Mouse (Mus musculus): ENCODE results near the gene Gba. TPM values are rescaled to one million over a fixed set of nuclear protein-coding genes. Genes with fewer than 3 reads are reported as not detected.

Gene Gba
- polyA plus RNA-seq, 1 experiment from 2014 or later = 32.7 TPM

GRCm38 (mm10) chr3:89243609-89244008, 40.9 kb downstream of the Gba start:
- Histone ChIP-seq H3K9ac (peak overlapping the region; percentile 57; the same call in 1 of the 2 replicates), H3K4me3 (0 out of 2 replicates have a peak overlapping the region, but pooled peaks have one; percentile 3), H3K4me2 (peak overlapping the region; percentile 91), H3K4me1 (peaks cover 38% of the 10 kb centered on the region), H3K27me3 (replicated peaks) (peaks cover 39% of the 10 kb centered on the region), H3K27ac (replicated peaks) (no peak overlapping the region), H3K9me3 (no peaks in the 10 kb centered on the region), H3K36me3 (peaks cover 13% of the 10 kb centered on the region)
- no peak for ATAC-seq (ENCODE audit: extremely low read depth, insufficient number of reproducible peaks, low FRiP score, low TSS enrichment)
- 13% methylated on average over 14 of the region's 14 CpGs for WGBS

- no peak overlapping the region for H3K27ac ChIP-seq (replicated peaks)
- H3K27me3 ChIP-seq (replicated peaks) = peaks cover 32% of the 10 kb centered on the region
- H3K4me2 ChIP-seq = peak overlapping the region; percentile 91
- H3K9ac ChIP-seq = peak overlapping the region; percentile 63
- peaks cover 21% of the 10 kb centered on the region for H3K36me3 ChIP-seq
- ATAC-seq (ENCODE audit: extremely low read depth, insufficient number of reproducible peaks, low FRiP score, low TSS enrichment) = no peak
- H3K9me3 ChIP-seq = no peaks in the 10 kb centered on the region
- 16% methylated on average over 25 of the region's 25 CpGs for WGBS
- H3K4me3 ChIP-seq = peak overlapping the region; percentile 78
- peaks cover 38% of the 10 kb centered on the region for H3K4me1 ChIP-seq
These were observed 41.6 kb downstream of the Gba start for GRCm38 (mm10) chr3:89244158-89244981.

- H3K4me1 ChIP-seq = peaks cover 38% of the 10 kb centered on the region
- peaks cover 30% of the 10 kb centered on the region for H3K27me3 ChIP-seq (replicated peaks)
- 2% methylated on average over 20 of the region's 26 CpGs for WGBS
- peak overlapping the region; percentile 63 for H3K9ac ChIP-seq
- peak overlapping the region; percentile 78 for H3K4me3 ChIP-seq
- no peaks in the 10 kb centered on the region for H3K9me3 ChIP-seq
- peak overlapping the region; percentile 91 for H3K4me2 ChIP-seq
- no peak for ATAC-seq (ENCODE audit: extremely low read depth, insufficient number of reproducible peaks, low FRiP score, low TSS enrichment)
- H3K36me3 ChIP-seq = peaks cover 27% of the 10 kb centered on the region
- no peak overlapping the region for H3K27ac ChIP-seq (replicated peaks)
These were observed 42.4 kb downstream of the Gba start for GRCm38 (mm10) chr3:89244982-89245687.

GRCm38 (mm10) chr3:89245688-89246171, 43.0 kb downstream of the Gba start, which contains the start of gene Krtcap2:
Gene Krtcap2, plus strand, starts transcription at chr3:89245966.
- 6% methylated on average over 20 of the region's 20 CpGs for WGBS
- Histone ChIP-seq H3K9me3 (no peaks in the 10 kb centered on the region), H3K27me3 (replicated peaks) (peaks cover 30% of the 10 kb centered on the region), H3K27ac (replicated peaks) (peak within 1 kb of the TSS; percentile 82), H3K9ac (peak within 1 kb of the TSS; percentile 92), H3K4me1 (peaks cover 41% of the 10 kb centered on the region), H3K36me3 (peaks cover 27% of the 10 kb centered on the region), H3K4me2 (peak within 1 kb of the TSS; percentile 91), H3K4me3 (peak within 1 kb of the TSS; percentile 78)
- 0 out of 2 replicates have a peak, but pooled peaks have one; percentile 9 for ATAC-seq (ENCODE audit: extremely low read depth, insufficient number of reproducible peaks, low FRiP score, low TSS enrichment)

GRCm38 (mm10) chr3:89246261-89247100, 43.8 kb downstream of the Gba start, which contains the start of gene Trim46:
Gene Trim46, minus strand, starts transcription at chr3:89246309.
- WGBS = under 1% methylated on average over 42 of the region's 42 CpGs
- peak within 1 kb of the TSS; percentile 78 for H3K4me3 ChIP-seq
- H3K4me1 ChIP-seq = peaks cover 48% of the 10 kb centered on the region
- peak within 1 kb of the TSS; percentile 82 for H3K27ac ChIP-seq (replicated peaks)
- ATAC-seq (ENCODE audit: extremely low read depth, insufficient number of reproducible peaks, low FRiP score, low TSS enrichment) = peak; percentile 56
- peak within 1 kb of the TSS; percentile 92 for H3K9ac ChIP-seq
- peaks cover 30% of the 10 kb centered on the region for H3K27me3 ChIP-seq (replicated peaks)
- H3K9me3 ChIP-seq = no peaks in the 10 kb centered on the region
- peak within 1 kb of the TSS; percentile 91 for H3K4me2 ChIP-seq
- peaks cover 27% of the 10 kb centered on the region for H3K36me3 ChIP-seq

- H3K9ac ChIP-seq = peak overlapping the region; percentile 92
- 86% methylated on average over 4 of the region's 4 CpGs for WGBS
- H3K4me1 ChIP-seq = peaks cover 57% of the 10 kb centered on the region
These were observed 44.7 kb downstream of the Gba start for GRCm38 (mm10) chr3:89247466-89247865.

DNA sequence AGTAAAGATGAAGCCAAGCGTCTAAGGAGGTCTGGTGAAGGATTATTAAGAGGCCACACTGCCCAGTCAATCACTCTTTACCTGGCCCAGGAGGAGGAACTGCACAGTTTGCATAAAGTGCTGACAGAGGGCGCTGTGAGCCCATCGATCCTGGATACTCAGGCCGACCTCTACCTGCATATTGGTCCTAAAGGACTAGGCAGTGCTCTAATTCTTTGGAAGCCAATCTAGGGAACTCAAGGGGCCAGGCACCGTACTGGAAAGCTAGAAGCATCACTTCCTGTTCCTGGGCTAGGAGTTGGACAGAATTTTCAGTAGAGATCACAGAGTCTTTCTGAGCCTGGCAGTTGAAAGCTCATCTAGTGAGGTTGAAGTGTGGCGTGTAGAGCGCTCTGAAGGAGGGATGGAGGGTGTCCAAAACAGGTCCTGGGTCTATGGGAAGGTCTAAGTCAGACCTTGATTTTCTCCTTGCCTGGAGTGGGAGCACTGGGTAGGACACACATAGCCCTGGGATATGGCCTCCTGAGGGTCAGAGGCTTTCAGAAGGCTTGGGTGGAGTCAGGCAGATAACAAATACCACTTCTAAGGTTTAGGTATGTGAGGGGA, 47.8 kb downstream of the Gba start:
- peaks cover 2% of the 10 kb centered on the region for H3K27me3 ChIP-seq (replicated peaks)
- no peaks in the 10 kb centered on the region for H3K9me3 ChIP-seq
- peak overlapping the region; percentile 45; the same call in 1 of the 2 replicates for H3K4me2 ChIP-seq
- peak overlapping the region; percentile 63; the same call in 1 of the 2 replicates for H3K27ac ChIP-seq (replicated peaks)
- ATAC-seq (ENCODE audit: extremely low read depth, insufficient number of reproducible peaks, low FRiP score, low TSS enrichment) = no peak
- H3K36me3 ChIP-seq = peaks cover 27% of the 10 kb centered on the region
- 15% methylated on average over 7 of the region's 7 CpGs for WGBS
- H3K4me1 ChIP-seq = peaks cover 36% of the 10 kb centered on the region
- H3K9ac ChIP-seq = no peak overlapping the region
- no peak overlapping the region for H3K4me3 ChIP-seq

More at GRCm38 (mm10) chr3:89247466-89247865, 44.7 kb downstream of the Gba start:
- Histone ChIP-seq H3K4me2 (peak overlapping the region; percentile 91), H3K4me3 (peak overlapping the region; percentile 78), H3K36me3 (peaks cover 27% of the 10 kb centered on the region), H3K27me3 (replicated peaks) (peaks cover 30% of the 10 kb centered on the region), H3K27ac (replicated peaks) (no peak overlapping the region), H3K9me3 (no peaks in the 10 kb centered on the region)
- no peak for ATAC-seq (ENCODE audit: extremely low read depth, insufficient number of reproducible peaks, low FRiP score, low TSS enrichment)

- Histone ChIP-seq H3K27ac (replicated peaks) (peak overlapping the region; percentile 63), H3K9me3 (no peaks in the 10 kb centered on the region), H3K4me3 (no peak overlapping the region), H3K4me1 (peaks cover 30% of the 10 kb centered on the region), H3K4me2 (peak overlapping the region; percentile 45), H3K9ac (peak overlapping the region; percentile 41), H3K36me3 (peaks cover 27% of the 10 kb centered on the region), H3K27me3 (replicated peaks) (no peaks in the 10 kb centered on the region)
- WGBS = 11% methylated on average over 17 of the region's 17 CpGs
- no peak for ATAC-seq (ENCODE audit: extremely low read depth, insufficient number of reproducible peaks, low FRiP score, low TSS enrichment)
These were observed 48.7 kb downstream of the Gba start for GRCm38 (mm10) chr3:89251365-89251895.

DNA sequence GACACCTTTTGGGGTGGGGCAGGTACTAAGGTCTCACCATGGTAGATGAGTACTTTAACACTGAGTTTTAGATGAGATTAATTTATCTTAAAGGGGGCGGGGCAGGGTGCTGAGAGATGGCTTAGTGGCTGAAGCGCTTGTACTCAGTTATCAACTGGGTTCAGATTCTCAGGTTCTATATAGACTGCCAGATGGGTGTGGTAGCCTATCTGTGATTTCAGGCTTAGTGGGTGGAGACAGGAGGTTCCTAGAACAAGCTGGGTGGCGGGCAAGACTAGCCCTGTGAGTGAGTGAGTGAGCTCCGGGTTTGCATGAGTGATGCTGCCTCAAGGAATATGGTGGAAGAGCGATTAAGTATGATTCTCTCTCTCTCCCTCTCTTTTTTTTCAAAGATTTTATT, 52.3 kb downstream of the Gba start:
- H3K27ac ChIP-seq (replicated peaks) = no peak overlapping the region
- 0 out of 2 replicates have a peak, but pooled peaks cover 9% of the 10 kb centered on the region for H3K27me3 ChIP-seq (replicated peaks)
- ATAC-seq (ENCODE audit: extremely low read depth, insufficient number of reproducible peaks, low FRiP score, low TSS enrichment) = no peak
- no peak overlapping the region for H3K4me3 ChIP-seq
- no peaks in the 10 kb centered on the region for H3K36me3 ChIP-seq
- no peak overlapping the region for H3K4me2 ChIP-seq
- no peaks in the 10 kb centered on the region for H3K9me3 ChIP-seq
- H3K9ac ChIP-seq = no peak overlapping the region
- H3K4me1 ChIP-seq = peaks cover 20% of the 10 kb centered on the region
- 81% methylated on average over 5 of the region's 5 CpGs for WGBS

GRCm38 (mm10) chr3:89256177-89256576, 53.4 kb downstream of the Gba start:
- Histone ChIP-seq H3K9ac (no peak overlapping the region), H3K36me3 (no peaks in the 10 kb centered on the region), H3K4me2 (no peak overlapping the region), H3K9me3 (no peaks in the 10 kb centered on the region), H3K4me1 (peaks cover 12% of the 10 kb centered on the region), H3K4me3 (no peak overlapping the region), H3K27ac (replicated peaks) (0 out of 2 replicates have a peak overlapping the region, but pooled peaks have one; percentile 13), H3K27me3 (replicated peaks) (0 out of 2 replicates have a peak, but pooled peaks cover 9% of the 10 kb centered on the region)
- WGBS = 50% methylated on average over 5 of the region's 5 CpGs
- ATAC-seq (ENCODE audit: extremely low read depth, insufficient number of reproducible peaks, low FRiP score, low TSS enrichment) = no peak
